Mouse (Mus musculus) cerebellum, postnatal 4 days (tissue): Measurements from ENCODE around the gene Scmh1.
A peak's percentile ranks its signal among the peaks of the same experiment; 100 is the strongest.

Source experiments
- DNase-seq, 2 experiments: peaks; one replicate each; pipeline ENCODE4 v3.0.0; 2022; ENCODE audit warnings: low spot score in 2 of 2, mixed read lengths in 1 of 2

Scmh1 gene

DNA sequence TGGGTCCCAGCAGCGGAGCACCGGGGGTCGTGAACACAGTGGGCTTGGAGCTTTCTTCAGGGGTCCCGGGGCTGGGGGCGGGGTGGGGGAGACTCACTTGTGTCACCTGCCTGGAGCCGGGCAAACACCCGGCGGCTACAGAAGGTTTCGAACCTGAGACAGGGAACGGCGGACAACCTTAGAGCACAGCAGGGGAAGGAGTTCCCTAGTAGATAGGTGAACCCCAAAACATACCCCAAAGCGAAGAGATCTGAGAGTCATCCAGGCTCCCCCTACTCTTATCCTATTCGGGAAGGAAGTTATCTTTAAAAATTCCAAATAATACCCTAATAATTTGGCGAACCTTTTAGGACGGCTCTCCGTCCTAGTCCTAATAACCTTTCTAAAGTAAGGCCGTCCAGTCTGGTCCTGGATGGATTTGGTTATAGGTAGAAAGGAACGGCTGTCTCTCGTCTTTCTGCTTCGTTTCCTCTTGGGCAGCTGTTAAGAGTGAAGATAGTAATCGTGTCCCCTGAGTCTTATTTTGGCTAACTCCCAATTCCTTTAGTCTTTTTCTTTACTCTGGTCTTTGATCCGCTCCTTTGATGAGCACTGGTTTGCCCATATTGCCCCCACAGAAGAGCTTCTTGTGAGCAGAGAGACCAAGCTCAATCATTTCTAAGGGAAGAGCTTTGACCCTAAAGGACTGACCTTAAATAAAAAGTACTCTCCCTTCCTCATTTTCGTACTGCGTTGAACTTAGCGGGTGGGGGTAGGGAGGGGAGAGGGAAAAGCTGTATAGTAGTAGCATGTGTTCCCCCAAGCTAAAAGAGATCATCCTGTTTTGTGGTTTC, 941 bp downstream of the Scmh1 start:
- DNase-seq: no peak

DNA sequence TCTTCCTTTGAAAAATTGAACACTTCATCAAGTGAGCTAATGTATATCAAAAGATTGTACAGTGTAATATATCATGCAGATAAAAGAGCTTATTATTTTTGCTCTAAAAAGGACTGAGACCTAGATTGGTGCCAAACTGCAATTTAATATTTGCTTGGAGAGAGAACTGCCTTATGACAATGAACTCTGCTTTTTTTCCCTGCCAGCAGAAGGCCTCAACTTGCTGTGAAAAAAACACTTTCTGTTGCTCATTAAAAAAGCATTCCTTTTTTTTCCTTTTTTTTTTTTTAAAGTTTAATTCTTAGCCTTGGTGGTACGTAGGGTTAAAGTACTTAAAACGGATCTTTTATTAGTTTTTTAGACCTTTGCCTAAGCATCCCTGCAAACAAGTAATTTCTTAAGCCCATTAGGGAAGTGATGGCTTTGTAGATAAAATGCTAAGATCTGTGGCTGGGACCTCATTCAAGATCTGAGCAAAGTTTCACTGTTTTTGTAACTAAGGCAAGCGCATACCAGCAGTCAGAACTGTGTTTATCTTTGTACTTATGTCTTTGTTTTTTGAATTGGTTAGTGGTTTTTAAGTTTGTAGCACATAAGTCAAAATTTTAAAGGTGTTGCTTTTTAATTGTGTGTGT, 1.7 kb downstream of the Scmh1 start:
- DNase-seq: no peak

DNA sequence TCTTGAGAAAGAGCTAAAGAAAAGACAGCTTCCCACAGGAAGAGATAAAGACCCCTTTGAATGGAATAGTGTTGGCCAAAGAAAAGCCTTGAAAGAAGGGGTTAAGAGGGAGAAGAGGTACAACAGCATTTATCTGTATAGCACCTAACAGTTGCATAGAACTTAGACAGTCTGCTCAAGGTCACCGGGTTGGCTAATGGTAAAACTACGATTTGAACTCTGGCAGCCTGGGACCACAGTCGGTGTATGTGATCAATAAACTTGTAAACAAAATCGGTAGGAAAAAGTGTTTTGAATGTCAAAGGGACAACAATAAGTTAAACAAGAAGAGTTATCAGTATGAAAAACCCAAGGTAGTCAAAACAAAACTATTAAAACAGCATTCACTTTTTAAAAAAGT, 13.0 kb downstream of the Scmh1 start:
- DNase-seq: no peak

DNA sequence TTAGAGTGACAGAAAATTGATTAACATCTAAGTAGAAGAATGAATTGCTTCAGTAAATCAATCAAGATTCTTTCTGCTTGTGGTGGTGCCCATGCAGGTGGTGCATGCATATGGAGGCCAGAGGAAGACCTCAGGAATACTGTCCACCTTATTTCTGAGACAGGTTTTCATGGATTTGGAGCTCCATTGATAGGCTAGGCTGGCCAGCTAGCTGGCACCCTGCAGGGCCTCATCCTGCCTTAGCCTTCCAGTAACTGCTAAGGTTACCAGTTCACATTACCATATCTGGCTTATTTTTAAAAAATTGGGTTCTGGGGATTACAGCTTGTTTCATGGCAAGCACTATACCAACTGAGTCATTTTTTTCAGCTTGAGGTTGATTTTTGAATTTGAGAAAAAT, 15.1 kb downstream of the Scmh1 start:
- no peak for DNase-seq

DNA sequence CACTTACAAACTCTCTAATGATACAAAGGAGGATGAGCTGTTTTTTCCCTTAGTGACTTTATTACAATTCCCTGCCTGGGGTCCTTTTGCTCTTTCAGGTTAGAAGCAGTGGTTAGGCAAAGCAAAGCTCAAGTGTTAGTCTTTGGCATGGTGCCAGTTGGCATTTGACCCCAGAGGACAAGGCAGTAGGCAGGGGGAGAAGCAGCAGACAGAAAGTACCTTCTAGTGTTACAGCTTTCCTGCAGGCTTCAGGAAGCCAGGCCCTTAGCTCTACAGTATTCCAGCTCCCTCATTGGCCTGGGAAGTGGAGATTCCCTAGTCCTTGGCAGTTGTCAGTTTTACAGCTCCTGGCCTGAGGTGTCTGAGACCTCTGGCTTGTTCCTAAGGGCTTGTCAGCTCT, 15.6 kb downstream of the Scmh1 start:
- peak in 1 of 2 experiments; percentile 29 for DNase-seq

DNA sequence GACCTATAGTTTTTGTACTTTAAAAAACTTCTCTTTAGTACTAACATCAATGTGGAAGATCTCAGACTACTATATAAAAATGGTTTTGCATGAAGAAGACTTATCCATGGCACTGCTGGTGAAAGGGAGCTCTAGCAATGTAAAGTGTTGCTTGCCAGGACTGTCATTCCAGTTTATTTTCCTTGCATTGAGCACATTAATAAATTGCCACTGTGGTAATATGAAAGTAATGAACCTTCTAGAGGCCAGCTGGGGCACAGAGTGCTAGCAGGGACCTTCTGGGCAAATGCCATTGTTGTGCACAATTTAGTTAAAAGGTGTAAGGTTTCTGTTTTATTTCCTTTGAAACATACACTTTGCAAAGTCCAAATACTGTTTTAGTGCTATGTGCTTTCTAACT, 25.5 kb downstream of the Scmh1 start:
- peak in 1 of 2 experiments; percentile 14 for DNase-seq

DNA sequence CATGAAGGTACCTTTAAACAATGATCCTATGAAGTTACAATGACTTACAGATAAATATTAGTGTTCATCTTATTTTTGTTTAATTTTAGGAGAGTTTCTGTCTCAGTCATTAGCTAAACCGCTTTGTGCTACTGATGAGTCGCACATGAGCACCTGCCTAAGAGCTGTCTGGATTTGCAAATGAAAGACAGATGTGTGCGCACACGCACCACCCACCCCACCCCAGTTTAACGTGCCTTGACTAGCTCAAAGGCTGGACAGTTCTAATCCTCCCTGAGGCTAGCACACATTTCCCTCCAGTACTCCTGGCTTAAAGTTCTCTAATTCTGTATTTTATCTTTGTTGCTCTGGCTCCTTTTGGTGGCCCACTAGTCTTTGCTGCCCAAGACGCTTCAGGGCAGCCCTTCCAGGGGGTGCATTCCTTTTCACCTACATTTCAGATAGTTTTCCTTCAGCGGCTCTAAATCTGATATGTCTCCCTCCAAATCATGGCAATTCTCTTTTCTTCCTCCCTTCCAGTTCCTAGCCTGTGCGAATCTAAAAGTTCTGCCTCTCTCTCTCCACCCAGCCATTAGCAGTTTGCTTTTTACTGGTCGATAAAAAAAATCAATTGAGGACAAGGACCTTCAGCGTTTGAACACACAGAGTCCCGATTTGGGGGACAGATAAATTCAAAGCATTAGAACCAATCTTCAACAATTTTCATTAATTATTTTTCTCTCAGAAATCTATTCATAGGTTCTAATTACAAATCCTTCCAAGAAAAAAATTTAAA, 27.7 kb downstream of the Scmh1 start:
- no peak for DNase-seq

DNA sequence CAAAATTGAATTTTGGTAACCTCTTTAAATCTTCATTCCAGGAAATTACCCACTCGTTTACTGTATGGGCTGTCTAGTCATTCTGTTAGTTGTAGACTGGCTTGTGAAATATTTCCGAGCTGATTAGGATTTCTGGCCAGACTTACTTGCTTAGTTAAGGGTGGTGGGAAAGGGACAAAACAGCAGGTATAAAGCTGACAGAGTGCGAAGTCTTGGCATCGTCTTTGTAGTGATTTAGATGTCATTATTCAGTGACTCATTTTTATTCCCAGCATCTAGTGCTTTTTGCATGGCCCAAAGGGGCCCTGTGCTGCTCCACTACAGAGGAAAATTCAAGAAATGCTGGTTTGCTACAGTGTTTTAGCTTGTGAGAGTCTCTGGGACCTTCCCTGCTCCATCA, 56.7 kb downstream of the Scmh1 start:
- DNase-seq: no peak

DNA sequence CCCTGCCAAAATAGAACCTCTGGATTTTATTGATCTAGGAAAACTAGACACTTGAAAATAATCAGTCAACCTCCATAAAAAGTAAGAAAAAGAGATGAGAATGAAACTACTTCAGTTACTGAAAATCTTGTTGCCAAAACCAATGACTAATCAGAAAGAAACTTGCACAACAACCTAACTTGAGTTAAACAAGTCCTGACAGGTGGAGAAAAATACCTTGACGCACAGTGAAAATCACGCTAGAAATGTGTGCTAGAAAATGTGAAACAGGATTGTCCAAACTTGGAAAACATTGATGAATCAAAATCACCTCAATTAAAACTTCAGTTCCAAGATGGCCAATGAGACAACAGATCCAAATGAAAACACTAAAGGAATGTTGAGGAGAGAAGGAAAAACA, 67.9 kb downstream of the Scmh1 start:
- DNase-seq: no peak

DNA sequence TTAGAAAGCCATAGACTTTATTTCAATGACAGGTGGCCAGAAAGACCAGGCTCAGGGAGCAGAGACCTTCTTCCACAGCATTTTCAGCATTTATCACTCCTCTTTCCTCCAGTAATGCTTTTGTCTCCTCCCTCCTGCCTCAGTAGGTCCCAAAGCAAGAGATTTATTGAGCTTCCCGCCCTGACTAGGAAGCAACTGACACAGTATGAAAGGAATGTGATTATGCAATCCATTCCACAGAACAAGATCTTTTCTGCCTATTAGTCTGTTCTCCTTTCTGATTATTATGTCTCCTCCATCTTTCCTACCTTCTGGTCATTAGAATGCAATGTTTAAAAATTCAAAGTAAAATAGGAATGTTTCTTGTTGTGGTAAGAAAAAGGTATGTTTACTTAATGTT, 82.6 kb downstream of the Scmh1 start:
- DNase-seq: no peak

GRCm38 (mm10) chr4:120506955-120507354, 101.9 kb downstream of the Scmh1 start:
- DNase-seq: no peak

DNA sequence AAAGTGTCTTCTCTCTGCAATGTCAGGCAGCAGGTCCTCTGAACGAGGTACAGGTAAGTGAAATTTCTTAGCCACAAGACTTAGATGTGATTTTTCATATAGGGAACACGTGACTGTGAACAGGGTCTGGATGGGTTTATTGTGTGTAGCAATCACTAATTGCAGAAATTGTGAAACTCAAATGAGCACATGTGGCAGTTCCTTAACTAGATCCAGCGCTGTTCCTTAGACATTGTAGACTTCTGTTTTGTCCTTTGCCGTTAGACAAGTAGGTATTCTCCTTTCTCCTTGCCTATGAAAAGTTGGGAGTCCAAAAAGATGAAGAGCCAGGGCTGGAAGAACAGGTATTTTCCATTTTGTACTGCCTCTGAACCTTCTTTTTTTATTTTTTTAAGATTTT, 106.1 kb downstream of the Scmh1 start:
- no peak for DNase-seq

- no peak for DNase-seq
Measured at GRCm38 (mm10) chr4:120514366-120514765, 109.3 kb downstream of the Scmh1 start.

- DNase-seq: no peak
Measured at GRCm38 (mm10) chr4:120516491-120516890, 111.4 kb downstream of the Scmh1 start.

DNA sequence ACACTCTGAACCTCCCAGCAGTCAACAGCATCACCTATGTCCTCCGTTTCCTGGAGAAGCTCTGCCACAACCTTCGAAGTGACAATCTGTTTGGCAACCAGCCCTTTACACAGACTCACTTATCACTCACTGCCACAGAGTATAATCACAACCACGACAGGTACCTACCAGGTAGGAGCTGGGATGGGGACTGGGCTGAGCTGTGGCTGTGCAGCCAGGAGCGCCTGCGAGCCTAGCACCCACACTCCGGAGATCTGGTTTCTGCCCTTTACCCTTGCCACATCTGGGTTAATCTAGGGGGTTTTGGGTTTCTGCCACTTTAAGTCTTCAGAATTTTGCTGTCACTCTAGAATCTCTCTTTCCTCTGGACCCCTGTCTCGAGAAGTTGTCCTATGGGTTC, 111.8 kb downstream of the Scmh1 start:
- DNase-seq: no peak

- DNase-seq: no peak
Measured at GRCm38 (mm10) chr4:120517335-120517734, 112.3 kb downstream of the Scmh1 start.

DNA sequence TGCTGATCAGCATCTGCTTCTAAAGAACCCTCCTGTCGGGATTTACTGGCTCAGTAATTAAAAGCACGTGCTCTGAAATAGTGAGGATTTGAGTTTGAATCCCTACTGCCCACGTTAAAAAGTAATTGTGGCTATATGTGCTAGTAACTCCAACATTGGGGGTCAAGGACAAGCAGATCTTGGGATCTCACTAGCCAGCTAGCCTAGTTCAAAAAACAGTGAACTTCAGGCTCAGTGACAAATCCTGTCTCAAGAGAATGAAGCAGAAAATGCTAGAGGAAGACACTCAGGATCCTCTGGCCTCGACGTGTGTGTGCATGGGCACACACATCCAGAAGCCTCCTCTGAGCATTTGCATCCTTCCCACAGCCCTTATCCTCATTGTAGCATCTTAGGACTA, 116.7 kb downstream of the Scmh1 start:
- no peak for DNase-seq

DNA sequence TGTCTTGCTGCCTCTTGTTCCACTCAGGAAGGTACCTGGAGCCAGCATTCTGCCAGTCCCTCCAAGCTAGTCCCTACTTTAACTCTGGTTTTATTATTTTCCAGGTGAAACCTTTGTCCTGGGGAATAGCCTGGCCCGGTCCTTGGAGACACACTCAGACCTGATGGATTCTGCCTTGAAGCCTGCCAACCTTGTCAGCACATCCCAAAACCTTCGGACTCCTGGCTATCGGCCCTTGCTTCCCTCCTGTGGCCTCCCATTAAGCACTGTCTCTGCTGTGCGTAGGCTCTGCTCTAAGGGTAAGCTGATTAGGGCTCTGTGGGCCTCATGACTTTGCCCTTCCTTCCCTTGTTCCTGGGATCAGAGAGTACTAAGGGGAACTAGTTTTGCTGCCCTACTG, 117.3 kb downstream of the Scmh1 start:
- no peak for DNase-seq

DNA sequence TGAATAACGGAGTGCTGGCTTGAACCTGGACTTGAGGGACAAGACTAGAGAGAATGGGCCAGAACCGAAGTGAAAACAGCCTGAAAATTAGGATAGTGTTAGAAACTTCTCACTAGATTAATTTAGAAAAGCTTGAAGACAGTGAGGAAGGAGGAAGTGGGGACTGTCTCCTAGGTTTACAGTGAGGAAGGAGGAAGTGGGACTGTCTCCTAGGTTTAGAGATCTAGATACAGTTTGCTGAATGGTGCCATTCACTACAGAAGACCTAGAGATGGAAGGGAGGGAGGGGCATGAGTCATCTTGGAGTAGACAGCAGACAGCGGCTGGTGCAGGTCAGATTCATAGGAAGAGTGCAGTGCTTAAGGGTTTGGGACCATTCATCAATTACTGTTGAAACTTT, 118.0 kb downstream of the Scmh1 start:
- no peak for DNase-seq

DNA sequence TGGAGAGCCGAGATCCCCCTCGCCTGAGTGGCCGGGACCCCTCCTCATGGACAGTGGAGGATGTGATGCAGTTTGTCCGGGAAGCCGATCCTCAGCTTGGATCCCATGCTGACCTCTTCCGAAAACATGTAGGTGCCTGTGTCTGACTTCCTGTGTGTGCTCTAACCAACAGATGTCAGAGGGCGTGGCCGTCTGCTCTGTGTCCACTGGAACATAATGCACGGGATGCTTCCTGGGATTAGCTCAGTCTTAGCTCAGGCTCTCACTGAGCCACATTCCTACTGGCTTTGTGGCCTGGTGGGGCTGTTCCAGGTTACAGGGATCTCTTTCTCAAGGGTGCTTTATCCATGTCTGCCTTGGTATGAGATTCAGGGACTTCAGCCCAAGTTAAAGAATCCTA, 123.1 kb downstream of the Scmh1 start:
- DNase-seq: no peak

DNA sequence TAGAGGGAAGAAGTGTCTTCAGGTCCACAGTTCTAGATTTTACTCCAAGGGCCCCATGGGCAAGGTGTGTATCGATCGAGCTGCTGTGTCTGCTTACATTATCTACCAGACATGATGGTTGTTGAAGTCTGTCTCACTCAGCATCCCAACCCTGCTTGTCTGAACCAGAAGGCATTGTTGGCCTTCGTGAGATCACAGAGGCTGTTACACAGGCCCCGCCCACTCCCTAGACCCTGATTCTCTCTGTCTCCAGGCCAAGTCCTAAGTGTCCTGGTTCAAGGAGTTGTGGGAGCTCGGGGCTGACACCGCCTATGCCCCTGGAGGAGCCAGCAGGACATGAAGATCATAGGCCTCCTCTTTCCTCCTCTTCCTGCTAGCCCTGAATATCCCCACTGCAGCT, 126.9 kb downstream of the Scmh1 start, which contains the start of gene Slfnl1:
Gene Slfnl1 (plus strand): TSS at position 246 of the 400 bp plus-strand sequence.
- no peak for DNase-seq

GRCm38 (mm10) chr4:120538664-120539063, 133.6 kb downstream of the Scmh1 start:
- no peak for DNase-seq

DNA sequence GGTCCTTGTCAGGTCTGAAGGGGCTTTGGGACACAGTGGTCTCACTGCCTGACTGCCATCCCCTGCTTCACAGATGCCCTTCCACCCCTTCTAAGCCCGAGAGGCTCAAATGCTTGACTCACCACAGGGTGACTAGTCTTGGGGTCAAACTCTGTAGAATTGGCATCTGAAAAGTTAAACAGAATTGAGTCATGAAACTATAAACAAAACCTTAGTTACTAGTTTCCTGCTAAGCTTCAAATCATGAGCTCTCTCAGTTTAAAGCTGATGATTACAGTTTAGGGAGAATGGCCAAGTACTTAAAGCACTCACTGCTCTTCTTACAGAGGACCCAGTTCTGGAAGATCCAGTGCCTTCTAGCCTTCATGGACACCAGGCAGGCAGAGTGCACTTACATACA, 139.8 kb downstream of the Scmh1 start:
- DNase-seq: no peak
